Mouse (Mus musculus) kidney, adult 2 months (tissue): ENCODE results near the gene Aktip.

Experiments
- CTCF ChIP-seq: fragments of 200-500 bp; conservative IDR thresholded peaks from 2 replicates; pipeline ENCODE4 v1.5.1; 2011; ENCODE audit warnings: low read depth, mild to moderate bottlenecking, control low read depth, low read length, moderate library complexity, mixed read lengths; ENCODE audit not compliant: insufficient read depth, insufficient read length
- POLR2A ChIP-seq: fragments of 200-500 bp; IDR thresholded peaks from one replicate; pipeline ENCODE4 v1.6.1; 2011; ENCODE audit warnings: low read depth, low read length, control low read depth

- TF ChIP-seq CTCF (no peak), POLR2A (no peak)
Observed at GRCm38 (mm10) chr8:91149298-91149697, 50.5 kb downstream of the Aktip start.
